Mouse (Mus musculus): ENCODE results near the gene Gpr87.

GRCm38 (mm10) chr3:59138946-59139468 is 55.9 kb downstream of the Gpr87 start:
- TF ChIP-seq EP300 (IDR thresholded peaks at IDR 0.05; ENCODE audit: low read depth in 1 of 2, low read length in 2 of 2): no peak
- no peak for TF ChIP-seq NRF1 (IDR thresholded peaks at IDR 0.05; ENCODE audit: insufficient read depth, low read depth, low read length, poor library complexity, severe bottlenecking)
- TF ChIP-seq CHD2 (IDR thresholded peaks at IDR 0.05; ENCODE audit: low read length): no peak
- no peak for TF ChIP-seq RAD21 (IDR thresholded peaks at IDR 0.05; ENCODE audit: low read depth, low read length)
- no peak for TF ChIP-seq CTCF (IDR thresholded peaks at IDR 0.05 in 2 of 3, conservative IDR thresholded peaks at IDR 0.05 in 1 of 3; ENCODE audit: control insufficient read depth in 1 of 3, insufficient read depth in 1 of 3, low read depth in 2 of 3, low read length in 3 of 3, poor library complexity in 1 of 3, severe bottlenecking in 1 of 3)
